Mouse (Mus musculus): ENCODE measurements around the gene Vps4b. TPM values are rescaled to one million over a fixed set of nuclear protein-coding genes. Genes with fewer than 3 reads are reported as not detected.
A peak's percentile ranks its signal among the peaks of the same experiment; 100 is the strongest.

Vps4b gene
- polyA plus RNA-seq, 1 experiment from 2014 or later: 60.9 TPM

DNA sequence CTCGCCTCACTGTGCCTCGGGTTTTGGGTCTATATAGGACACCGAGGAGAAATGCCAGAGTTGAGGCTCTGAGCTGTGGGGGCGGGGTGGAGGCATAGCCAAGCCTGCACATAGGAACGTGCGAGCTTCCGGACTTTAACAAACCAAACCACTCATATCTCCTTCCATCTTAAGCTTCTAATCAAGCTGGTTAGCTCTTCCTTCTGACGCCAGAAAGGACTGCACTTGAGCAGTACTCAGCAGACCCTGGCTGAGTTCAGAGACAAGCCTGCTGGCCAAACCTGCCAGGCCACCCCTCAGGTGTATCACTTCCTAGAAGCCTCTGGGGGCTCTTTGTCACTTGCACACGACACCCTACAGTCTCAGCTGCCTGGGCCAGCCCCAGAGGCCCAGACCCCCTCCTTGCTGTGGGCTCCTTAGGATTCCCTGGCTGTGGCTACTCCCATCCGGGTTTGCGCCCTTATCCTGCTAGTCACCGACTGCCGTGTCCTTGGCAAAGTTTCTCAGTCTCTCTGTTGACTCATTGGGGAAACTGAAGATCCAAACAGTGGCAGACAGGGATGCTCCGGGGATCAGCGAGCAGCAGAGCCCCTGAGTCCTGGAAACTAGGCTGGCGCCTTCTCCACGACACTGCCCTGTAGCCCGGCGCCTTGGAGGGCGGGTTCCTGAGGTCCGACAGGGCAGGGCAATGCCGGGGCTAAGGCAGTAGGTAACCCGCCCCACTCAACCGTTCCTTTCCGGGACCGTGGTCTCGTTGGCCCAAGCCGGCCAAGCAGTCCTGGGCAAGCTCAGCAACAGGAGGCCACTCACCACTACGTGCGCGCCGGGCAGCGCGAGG lies 37.6 kb downstream of the Vps4b start:
- H3K9ac ChIP-seq (ENCODE audit: low read depth, low read length): peak overlapping the region; percentile 74
- peak; percentile 58 for ATAC-seq

DNA sequence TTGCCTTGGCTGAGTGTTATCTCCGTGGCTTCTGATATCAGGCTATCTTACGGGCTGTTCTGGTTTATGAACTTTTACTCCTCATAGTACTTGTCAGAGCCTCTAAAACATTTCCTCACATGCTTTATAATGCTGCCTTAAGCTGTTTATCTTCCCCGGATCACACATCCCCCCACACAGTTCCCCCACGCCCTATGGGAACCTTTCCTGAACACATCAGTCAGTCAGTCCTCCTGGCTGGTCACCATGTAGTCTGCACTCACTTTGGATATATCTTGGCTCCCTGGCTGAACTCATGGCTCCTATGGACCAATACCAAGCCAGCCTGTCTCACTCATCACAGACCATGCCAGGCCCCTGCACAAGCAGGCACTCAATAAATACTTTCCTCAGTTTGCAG lies 39.9 kb downstream of the Vps4b start:
- Histone ChIP-seq H3K36me3 (ENCODE audit: control insufficient read depth, insufficient read depth) (no peaks in the 10 kb centered on the region; the same call in 1 of the 2 replicates), H3K4me2 (replicated peaks; ENCODE audit: low read depth) (peak overlapping the region; percentile 32; the same call in 1 of the 2 replicates), H3K27me3 (replicated peaks; ENCODE audit: control insufficient read depth, insufficient read depth, low read length) (no peaks in the 10 kb centered on the region), H3K9ac (ENCODE audit: low read depth, low read length) (no peak overlapping the region), H3K27ac (ENCODE audit: low read depth, low read length) (0 out of 2 replicates have a peak overlapping the region, but pooled peaks have one; percentile 21), H3K9me3 (ENCODE audit: control insufficient read depth) (no peaks in the 10 kb centered on the region), H3K4me3 (ENCODE audit: low read depth, low read length) (no peak overlapping the region), H3K4me1 (replicated peaks; ENCODE audit: control insufficient read depth, insufficient read depth, low read length) (peaks cover 4% of the 10 kb centered on the region)
- no peak for TF ChIP-seq CTCF (IDR thresholded peaks at IDR 0.05; ENCODE audit: low read depth)
- no peak for ATAC-seq
- WGBS: 31% methylated on average over 4 of the region's 4 CpGs

More for the DNA sequence above, 37.6 kb downstream of the Vps4b start:
- Histone ChIP-seq H3K4me3 (ENCODE audit: low read depth, low read length) (peak overlapping the region; percentile 69), H3K4me2 (replicated peaks; ENCODE audit: low read depth) (peak overlapping the region; percentile 97), H3K9me3 (ENCODE audit: control insufficient read depth) (no peaks in the 10 kb centered on the region), H3K27ac (ENCODE audit: low read depth, low read length) (peak overlapping the region; percentile 90), H3K36me3 (ENCODE audit: control insufficient read depth, insufficient read depth) (no peaks in the 10 kb centered on the region; the same call in 1 of the 2 replicates), H3K4me1 (replicated peaks; ENCODE audit: control insufficient read depth, insufficient read depth, low read length) (peaks cover 4% of the 10 kb centered on the region), H3K27me3 (replicated peaks; ENCODE audit: control insufficient read depth, insufficient read depth, low read length) (no peaks in the 10 kb centered on the region)
- WGBS: 1% methylated on average over 34 of the region's 34 CpGs
- no peak for TF ChIP-seq CTCF (IDR thresholded peaks at IDR 0.05; ENCODE audit: low read depth)

DNA sequence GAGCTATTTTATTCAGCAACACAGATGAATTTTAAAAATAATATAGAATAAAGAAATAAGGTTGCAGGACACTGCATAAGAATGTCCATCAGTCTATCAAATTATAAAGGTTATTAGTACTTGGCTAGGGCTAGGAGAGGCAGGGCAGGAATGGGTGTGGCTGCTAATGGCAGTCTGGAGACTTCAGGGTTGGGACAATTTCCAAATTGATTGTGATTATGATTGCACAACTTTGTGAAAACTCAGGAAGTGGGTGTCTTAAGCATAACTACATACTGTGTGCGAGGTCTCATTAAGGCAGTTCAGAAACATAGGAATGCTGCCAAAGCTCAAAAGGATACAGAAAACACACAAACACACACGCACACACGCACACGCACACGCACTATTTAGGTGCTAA lies 44.5 kb downstream of the Vps4b start:
- TF ChIP-seq CTCF (IDR thresholded peaks at IDR 0.05; ENCODE audit: low read depth): no peak
- Histone ChIP-seq H3K4me1 (replicated peaks; ENCODE audit: control insufficient read depth, insufficient read depth, low read length) (peaks cover 4% of the 10 kb centered on the region), H3K4me2 (replicated peaks; ENCODE audit: low read depth) (no peak overlapping the region), H3K9ac (ENCODE audit: low read depth, low read length) (no peak overlapping the region), H3K36me3 (ENCODE audit: control insufficient read depth, insufficient read depth) (peaks cover 23% of the 10 kb centered on the region; the same call in 1 of the 2 replicates), H3K9me3 (ENCODE audit: control insufficient read depth) (no peaks in the 10 kb centered on the region), H3K4me3 (ENCODE audit: low read depth, low read length) (no peak overlapping the region), H3K27ac (ENCODE audit: low read depth, low read length) (no peak overlapping the region), H3K27me3 (replicated peaks; ENCODE audit: control insufficient read depth, insufficient read depth, low read length) (no peaks in the 10 kb centered on the region)
- 80% methylated on average over 5 of the region's 5 CpGs for WGBS
- ATAC-seq: no peak; the same call in 1 of the 2 replicates

DNA sequence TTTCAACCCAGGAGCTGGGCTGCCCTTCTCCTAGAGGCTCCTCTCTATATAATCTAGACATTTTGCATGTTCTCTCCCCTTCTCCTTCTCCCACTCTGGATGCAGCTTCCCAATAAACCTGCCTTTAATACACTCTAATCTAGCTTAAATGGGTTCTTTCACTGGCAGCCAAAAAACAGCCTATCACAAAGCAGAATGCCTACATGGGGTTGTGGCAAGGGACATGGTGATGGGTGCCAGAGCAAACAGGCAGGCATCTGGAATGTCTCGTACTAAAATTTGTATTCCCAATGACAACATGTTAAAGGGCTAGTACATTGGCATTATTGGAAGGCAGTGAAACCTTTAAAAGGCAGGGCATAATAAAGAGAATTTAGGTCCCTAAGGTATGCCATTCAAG lies 45.9 kb downstream of the Vps4b start:
- 90% methylated on average over 1 of the region's 1 CpGs for WGBS
- no peak for TF ChIP-seq CTCF (IDR thresholded peaks at IDR 0.05; ENCODE audit: low read depth)
- ATAC-seq: no peak

DNA sequence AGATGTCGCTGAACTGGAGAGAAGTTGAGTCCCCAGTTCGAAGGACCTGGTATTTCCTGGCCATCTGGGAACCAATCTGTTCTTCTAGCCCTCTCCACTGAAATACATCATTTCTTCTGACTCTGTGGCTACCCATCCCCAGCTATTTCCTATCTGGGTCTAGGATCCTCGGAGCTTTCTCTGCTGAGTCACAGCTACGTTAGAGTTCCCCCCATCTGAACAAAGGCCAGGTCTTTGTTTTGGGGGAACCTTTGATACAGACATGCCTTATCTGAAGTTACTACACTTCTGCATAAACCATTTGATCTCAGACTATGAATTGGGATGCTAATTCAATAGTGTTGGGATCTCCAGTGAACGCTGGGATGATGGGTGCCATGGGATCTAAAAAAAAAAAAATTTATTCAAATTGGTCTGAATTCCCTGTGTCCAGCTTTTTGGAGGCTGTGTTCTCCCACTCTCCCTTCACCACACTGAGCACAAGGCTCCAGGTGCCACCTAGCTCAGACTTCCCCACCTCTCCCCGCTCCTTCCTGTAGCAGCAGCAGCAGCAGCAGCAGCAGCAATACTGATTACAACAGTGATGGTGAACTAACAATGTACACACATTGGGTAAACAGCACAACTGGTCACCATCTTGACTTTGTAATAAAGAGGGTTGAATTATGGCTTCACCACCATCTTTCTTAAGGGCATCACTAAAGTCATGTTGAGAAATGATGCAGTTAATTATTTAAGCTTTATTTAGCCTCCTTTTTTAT lies 47.8 kb downstream of the Vps4b start:
- 83% methylated on average over 6 of the region's 6 CpGs for WGBS
- TF ChIP-seq CTCF (IDR thresholded peaks at IDR 0.05; ENCODE audit: low read depth): no peak
- Histone ChIP-seq H3K4me1 (replicated peaks; ENCODE audit: control insufficient read depth, insufficient read depth, low read length) (no peaks in the 10 kb centered on the region), H3K9me3 (ENCODE audit: control insufficient read depth) (no peaks in the 10 kb centered on the region), H3K36me3 (ENCODE audit: control insufficient read depth, insufficient read depth) (peaks cover 30% of the 10 kb centered on the region), H3K4me2 (replicated peaks; ENCODE audit: low read depth) (no peak overlapping the region), H3K27me3 (replicated peaks; ENCODE audit: control insufficient read depth, insufficient read depth, low read length) (no peaks in the 10 kb centered on the region), H3K27ac (ENCODE audit: low read depth, low read length) (no peak overlapping the region), H3K9ac (ENCODE audit: low read depth, low read length) (no peak overlapping the region), H3K4me3 (ENCODE audit: low read depth, low read length) (no peak overlapping the region)
- ATAC-seq: no peak

More for the DNA sequence above, 45.9 kb downstream of the Vps4b start:
- H3K4me3 ChIP-seq (ENCODE audit: low read depth, low read length): no peak overlapping the region
- no peak overlapping the region for H3K4me2 ChIP-seq (replicated peaks; ENCODE audit: low read depth)
- H3K27me3 ChIP-seq (replicated peaks; ENCODE audit: control insufficient read depth, insufficient read depth, low read length): no peaks in the 10 kb centered on the region
- H3K27ac ChIP-seq (ENCODE audit: low read depth, low read length): no peak overlapping the region
- peaks cover 30% of the 10 kb centered on the region for H3K36me3 ChIP-seq (ENCODE audit: control insufficient read depth, insufficient read depth)
- H3K9me3 ChIP-seq (ENCODE audit: control insufficient read depth): no peaks in the 10 kb centered on the region
- no peaks in the 10 kb centered on the region for H3K4me1 ChIP-seq (replicated peaks; ENCODE audit: control insufficient read depth, insufficient read depth, low read length)
- H3K9ac ChIP-seq (ENCODE audit: low read depth, low read length): no peak overlapping the region

DNA sequence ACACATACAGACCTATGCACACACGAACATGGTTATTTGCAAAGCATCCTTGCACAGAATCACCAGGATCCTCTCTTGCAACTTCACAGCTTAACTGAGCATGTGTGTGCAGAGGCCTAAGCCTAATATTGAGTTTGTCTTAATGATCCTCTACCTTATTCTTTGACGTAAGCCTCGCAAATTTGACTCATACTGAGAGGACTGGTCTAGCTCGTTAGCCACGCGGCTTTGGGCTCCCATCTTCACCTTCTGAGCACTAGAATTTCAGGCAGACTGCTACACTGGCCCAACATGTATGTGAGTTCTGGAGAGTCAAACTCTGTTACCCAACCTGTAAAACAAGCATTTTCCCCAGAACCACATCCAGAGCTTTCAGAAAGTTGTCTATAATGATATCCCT lies 53.5 kb downstream of the Vps4b start:
- no peak for TF ChIP-seq CTCF (IDR thresholded peaks at IDR 0.05; ENCODE audit: low read depth)
- Histone ChIP-seq H3K9me3 (ENCODE audit: control insufficient read depth) (no peaks in the 10 kb centered on the region), H3K4me2 (replicated peaks; ENCODE audit: low read depth) (no peak overlapping the region), H3K9ac (ENCODE audit: low read depth, low read length) (no peak overlapping the region), H3K4me1 (replicated peaks; ENCODE audit: control insufficient read depth, insufficient read depth, low read length) (no peaks in the 10 kb centered on the region), H3K36me3 (ENCODE audit: control insufficient read depth, insufficient read depth) (peaks cover 43% of the 10 kb centered on the region), H3K4me3 (ENCODE audit: low read depth, low read length) (no peak overlapping the region), H3K27ac (ENCODE audit: low read depth, low read length) (no peak overlapping the region), H3K27me3 (replicated peaks; ENCODE audit: control insufficient read depth, insufficient read depth, low read length) (no peaks in the 10 kb centered on the region)
- no peak for ATAC-seq
- WGBS: 94% methylated on average over 6 of the region's 6 CpGs

All from intestine, postnatal 0 days (tissue).